Mouse (Mus musculus): ENCODE results near the gene Ptch2. TPM values are rescaled to one million over a fixed set of nuclear protein-coding genes. Genes with fewer than 3 reads are reported as not detected.

The Ptch2 gene
- total RNA-seq, 4 experiments from 2014 or later: 0.44 to 1.0 (median 0.58) TPM

- no peak for DNase-seq (ENCODE audit: low spot score)
Measured at GRCm38 (mm10) chr4:117151416-117151815, 55.5 kb downstream of the Ptch2 start.

- no peak for DNase-seq (ENCODE audit: low spot score)
Measured at GRCm38 (mm10) chr4:117152714-117153113, 56.8 kb downstream of the Ptch2 start.

GRCm38 (mm10) chr4:117155020-117155791 is 59.3 kb downstream of the Ptch2 start:
- DNase-seq (ENCODE audit: low spot score): no peak

GRCm38 (mm10) chr4:117155792-117156355 is 60.0 kb downstream of the Ptch2 start, which contains the start of gene Rps8:
Gene Rps8, minus strand, starts transcription at chr4:117156243.
- DNase-seq (ENCODE audit: low spot score): peak; percentile 88

- DNase-seq (ENCODE audit: low spot score): no peak
Measured at GRCm38 (mm10) chr4:117156372-117156771, 60.5 kb downstream of the Ptch2 start.

GRCm38 (mm10) chr4:117159666-117160065 is 63.8 kb downstream of the Ptch2 start:
- no peak for DNase-seq (ENCODE audit: low spot score)

- DNase-seq (ENCODE audit: low spot score): no peak
Measured at GRCm38 (mm10) chr4:117161183-117161582, 65.3 kb downstream of the Ptch2 start.

Small RNAs within 50 kb of the gene (microRNA-seq; reads per million reads assigned to microRNA genes)
- not detected for gene Gm22398

Other genes with a start within 250 kb of the Ptch2 start
- gene Zswim5, start 218.7 kb upstream of the Ptch2 start, total RNA-seq (2022): 1 to 10 TPM in 1 of 4 experiments, under 1 TPM in 3; 0.82 to 1.4 (median 0.92) TPM
- gene Urod, start 101.7 kb upstream of the Ptch2 start, total RNA-seq (2022): 100 to 1,000 TPM in 1 of 4 experiments, 10 to 100 TPM in 3; 85.5 to 108 (median 91.8) TPM
- gene Hectd3, start 100.8 kb upstream of the Ptch2 start, total RNA-seq (2022): 10 to 100 TPM; 16.7 to 20.6 (median 17.7) TPM
- gene Eif2b3, start 76.7 kb upstream of the Ptch2 start, total RNA-seq (2022): 10 to 100 TPM; 13.5 to 18.2 (median 15.0) TPM
- gene Btbd19, start 29.6 kb downstream of the Ptch2 start, total RNA-seq (2022): 1 to 10 TPM; 1.8 to 3.5 (median 2.4) TPM
- gene Tctex1d4, start 30.7 kb downstream of the Ptch2 start, total RNA-seq (2022): under 1 TPM in 1 of 4 experiments, not detected in 3; 0.40 TPM
- gene Plk3, start 37.9 kb downstream of the Ptch2 start, total RNA-seq (2022): 1 to 10 TPM; 1.2 to 1.8 (median 1.6) TPM
- 100 to 1,000 TPM; 504 to 617 (median 566) TPM for gene Rps8, start 60.2 kb downstream of the Ptch2 start, total RNA-seq (2022)
- under 1 TPM in 2 of 4 experiments, not detected in 2; 0.32 to 0.53 TPM for gene Kif2c, start 86.6 kb downstream of the Ptch2 start, total RNA-seq (2022)
- gene Tmem53, start 155.9 kb downstream of the Ptch2 start, total RNA-seq (2022): 10 to 100 TPM; 22.3 to 37.6 (median 30.1) TPM
- gene Armh1, start 156.1 kb downstream of the Ptch2 start, total RNA-seq (2022): under 1 TPM in 2 of 4 experiments, not detected in 2; 0.22 to 0.35 TPM

Measured in heart, adult 8-10 months (tissue).